Mouse (Mus musculus): ENCODE data around the gene Tas2r103.

The Tas2r103 gene

DNA sequence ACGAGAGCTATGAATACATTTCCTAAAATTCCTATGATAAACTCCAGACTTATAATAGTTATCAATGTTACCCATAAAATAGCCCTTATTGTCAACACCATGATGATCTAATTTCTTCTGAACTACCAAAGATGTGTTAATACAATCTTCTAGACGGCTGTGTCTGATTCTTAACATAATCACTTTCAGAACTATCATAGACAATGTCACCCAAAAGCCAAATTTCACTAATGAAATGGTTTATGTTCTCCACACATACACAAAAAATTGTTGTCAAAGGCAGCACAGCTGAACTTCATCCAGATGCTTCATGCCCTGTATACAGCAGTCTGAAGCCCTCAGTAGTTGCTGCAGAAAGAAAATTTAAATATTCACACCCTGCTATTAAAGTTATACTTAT, at the start of gene Tas2r103:
TSS of gene Tas2r103 (minus strand) at position 101 of the 400 bp plus-strand sequence.
- DNase-seq (ENCODE audit: low read depth, low spot score): no peak

- DNase-seq (ENCODE audit: low read depth, low spot score): no peak
These were observed 18.8 kb upstream of the Tas2r103 start, which contains the start of gene Tas2r140 for GRCm38 (mm10) chr6:133055716-133056115. Gene Tas2r140, minus strand, starts transcription at chr6:133055816.

All from CD4-positive helper T cell, adult 2 months (primary cell).